10 mouse cellular contexts compared by ENCODE assay signal in the genomic region with DNA sequence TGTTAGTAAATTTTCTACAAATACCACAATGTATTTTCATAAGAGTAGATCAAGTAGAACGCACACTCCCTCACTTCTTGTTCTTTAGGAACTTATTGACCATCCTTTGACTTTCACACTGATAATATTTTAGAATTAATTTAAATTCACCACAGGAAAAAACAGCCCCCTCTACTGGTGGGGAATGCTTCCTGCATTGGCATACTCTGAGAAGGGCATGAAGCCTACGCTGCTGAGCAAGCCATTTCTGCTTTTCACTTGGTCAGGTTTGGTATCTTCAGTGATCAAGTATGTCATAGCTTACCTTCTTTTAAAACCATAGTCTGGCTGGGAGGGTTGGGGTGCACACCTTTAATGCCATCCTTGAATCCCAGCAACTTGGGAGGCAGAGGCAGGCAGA. TPM values are rescaled to one million over a fixed set of nuclear protein-coding genes. Genes with fewer than 3 reads are reported as not detected.
A peak's percentile ranks its signal among the peaks of the same experiment; 100 is the strongest.
DNase-seq lines count a peak whose midpoint lies in the region; ATAC-seq and TF ChIP-seq lines count a peak whose summit lies in the region.
"Had no signal": no experiment of that assay in that cellular context is flagged by ENCODE, and none has a peak within 500 bp of the region (broad histone marks: within the 10 kb centered on the region; RNA-seq: fewer than 3 reads in every experiment).

No protein-coding gene starts in this region.

- 0 out of 2 replicates have a peak, but pooled peaks cover 2% of the 10 kb centered on the region for H3K4me1 ChIP-seq in hindbrain, embryonic 11.5 days (replicated peaks; ENCODE audit: control insufficient read depth, insufficient read depth, low read length)
- peaks cover 14% of the 10 kb centered on the region for H3K4me1 ChIP-seq in hindbrain, embryonic 16.5 days (ENCODE audit: control insufficient read depth, insufficient read depth, low read depth, low read length)
- H3K4me1 ChIP-seq in thymus, adult 2 months (replicated peaks; ENCODE audit: control insufficient read depth, insufficient read depth, low read length) = peaks cover 5% of the 10 kb centered on the region; the same call in 1 of the 2 replicates
- no peaks in the 10 kb centered on the region for H3K4me1 ChIP-seq in bone marrow, adult 2 months (ENCODE audit: control insufficient read depth, insufficient read depth, low read length)
- H3K4me1 ChIP-seq in embryonic facial prominence, embryonic 10.5 days = peaks cover 15% of the 10 kb centered on the region
- no peaks in the 10 kb centered on the region for H3K4me1 ChIP-seq in intestine, embryonic 15.5 days (replicated peaks)

- DNase-seq in hindbrain, embryonic 11.5 days (ENCODE audit: low spot score) = peak; percentile 44
- peak; percentile 10 for DNase-seq in thymus, postnatal 0 days (ENCODE audit: low spot score)
- DNase-seq in thymus, adult 2 months = no peak
- peak; percentile 71 for DNase-seq in splenic B cell, adult 2 months (ENCODE audit: low read depth, low spot score)
- DNase-seq in embryonic facial prominence, embryonic 10.5 days (ENCODE audit: low spot score) = no peak

- WGBS in hindbrain, embryonic 11.5 days = 90% methylated on average over 2 of the region's 2 CpGs
- 90% methylated on average over 2 of the region's 2 CpGs for WGBS in hindbrain, embryonic 16.5 days
- WGBS in thymus, adult 2 months = 77% methylated on average over 2 of the region's 2 CpGs
- 69% methylated on average over 2 of the region's 2 CpGs for WGBS in bone marrow, adult 2 months
- WGBS in embryonic facial prominence, embryonic 10.5 days = 92% methylated on average over 2 of the region's 2 CpGs
- 97% methylated on average over 2 of the region's 2 CpGs for WGBS in intestine, embryonic 15.5 days

- no peak overlapping the region for H3K27ac ChIP-seq in hindbrain, embryonic 11.5 days (ENCODE audit: low read depth, low read length)
- no peak overlapping the region for H3K27ac ChIP-seq in hindbrain, embryonic 16.5 days (ENCODE audit: low read depth, low read length)
- no peak overlapping the region for H3K27ac ChIP-seq in thymus, adult 2 months (ENCODE audit: control insufficient read depth, insufficient read depth, low read length)
- H3K27ac ChIP-seq in bone marrow, adult 2 months (ENCODE audit: control insufficient read depth, insufficient read depth, low read depth, low read length, poor library complexity) = no peak overlapping the region
- H3K27ac ChIP-seq in embryonic facial prominence, embryonic 10.5 days (replicated peaks) = no peak overlapping the region
- H3K27ac ChIP-seq in intestine, embryonic 15.5 days = no peak overlapping the region
- H3K27ac ChIP-seq: midbrain, embryonic 12.5 days had no signal

- TF ChIP-seq POLR2A in thymus, adult 2 months (IDR thresholded peaks at IDR 0.05; ENCODE audit: control insufficient read depth, extremely low read depth, insufficient read depth, low read length, poor library complexity) = no peak
- no peak for TF ChIP-seq POLR2A in bone marrow, adult 2 months (IDR thresholded peaks at IDR 0.05; ENCODE audit: borderline replicate concordance, control insufficient read depth, low read depth, low read length)

- no peaks in the 10 kb centered on the region for H3K27me3 ChIP-seq in hindbrain, embryonic 11.5 days (ENCODE audit: control insufficient read depth, insufficient read depth, low read length)
- H3K27me3 ChIP-seq in hindbrain, embryonic 16.5 days (replicated peaks; ENCODE audit: control insufficient read depth, insufficient read depth, low read length) = no peaks in the 10 kb centered on the region
- H3K27me3 ChIP-seq in thymus, adult 2 months (ENCODE audit: control insufficient read depth, insufficient read depth, low read length) = peaks cover 3% of the 10 kb centered on the region; the same call in 1 of the 2 replicates
- peaks cover 7% of the 10 kb centered on the region; the same call in 1 of the 2 replicates for H3K27me3 ChIP-seq in splenic B cell, adult 2 months (ENCODE audit: control insufficient read depth, insufficient read depth, low read length, poor library complexity, severe bottlenecking)
- H3K27me3 ChIP-seq in embryonic facial prominence, embryonic 10.5 days (replicated peaks; ENCODE audit: low read depth, poor library complexity, severe bottlenecking) = no peaks in the 10 kb centered on the region
- no peaks in the 10 kb centered on the region for H3K27me3 ChIP-seq in intestine, embryonic 15.5 days (replicated peaks)
- H3K27me3 ChIP-seq: midbrain, embryonic 12.5 days had no signal

- no peak for TF ChIP-seq CTCF in thymus, adult 2 months (IDR thresholded peaks at IDR 0.05; ENCODE audit: borderline replicate concordance, control insufficient read depth, extremely low read depth, insufficient read depth, low read length, poor library complexity)
- TF ChIP-seq CTCF in bone marrow, adult 2 months (IDR thresholded peaks at IDR 0.05; ENCODE audit: control insufficient read depth, insufficient read depth, low read length) = peak; percentile 36

- no peak overlapping the region for H3K9ac ChIP-seq in hindbrain, embryonic 11.5 days (ENCODE audit: low read depth, low read length)
- H3K9ac ChIP-seq in hindbrain, embryonic 16.5 days (ENCODE audit: low read depth, low read length) = no peak overlapping the region
- no peak overlapping the region for H3K9ac ChIP-seq in intestine, embryonic 15.5 days
- H3K9ac ChIP-seq: midbrain, embryonic 12.5 days had no signal

- H3K9me3 ChIP-seq in hindbrain, embryonic 11.5 days (ENCODE audit: control insufficient read depth, low read length) = no peaks in the 10 kb centered on the region
- H3K9me3 ChIP-seq in hindbrain, embryonic 16.5 days (ENCODE audit: control insufficient read depth, low read length) = no peaks in the 10 kb centered on the region
- H3K9me3 ChIP-seq in embryonic facial prominence, embryonic 10.5 days = no peaks in the 10 kb centered on the region
- H3K9me3 ChIP-seq in intestine, embryonic 15.5 days = no peaks in the 10 kb centered on the region
- H3K9me3 ChIP-seq: midbrain, embryonic 12.5 days had no signal

- H3K36me3 ChIP-seq in hindbrain, embryonic 11.5 days (ENCODE audit: control insufficient read depth, insufficient read depth, low read length) = no peaks in the 10 kb centered on the region
- H3K36me3 ChIP-seq in hindbrain, embryonic 16.5 days (ENCODE audit: control insufficient read depth, insufficient read depth, low read length) = no peaks in the 10 kb centered on the region
- no peaks in the 10 kb centered on the region for H3K36me3 ChIP-seq in thymus, adult 2 months (ENCODE audit: control insufficient read depth, insufficient read depth, low read length)
- no peaks in the 10 kb centered on the region for H3K36me3 ChIP-seq in splenic B cell, adult 2 months (ENCODE audit: control insufficient read depth, insufficient read depth, low read length, poor library complexity, severe bottlenecking)
- no peaks in the 10 kb centered on the region for H3K36me3 ChIP-seq in embryonic facial prominence, embryonic 10.5 days (replicated peaks)
- H3K36me3 ChIP-seq in intestine, embryonic 15.5 days = no peaks in the 10 kb centered on the region
- H3K36me3 ChIP-seq: midbrain, embryonic 12.5 days had no signal

- H3K4me2 ChIP-seq in hindbrain, embryonic 11.5 days (replicated peaks; ENCODE audit: low read depth, low read length) = no peak overlapping the region
- no peak overlapping the region for H3K4me2 ChIP-seq in hindbrain, embryonic 16.5 days (ENCODE audit: low read length)
- H3K4me2 ChIP-seq in intestine, embryonic 15.5 days (replicated peaks) = no peak overlapping the region
- H3K4me2 ChIP-seq: midbrain, embryonic 12.5 days had no signal

- no peak overlapping the region for H3K4me3 ChIP-seq in hindbrain, embryonic 11.5 days (ENCODE audit: low read depth, low read length)
- H3K4me3 ChIP-seq in hindbrain, embryonic 16.5 days (ENCODE audit: low read length) = no peak overlapping the region
- no peak overlapping the region for H3K4me3 ChIP-seq in thymus, adult 2 months (ENCODE audit: control insufficient read depth, insufficient read depth, low read length)
- H3K4me3 ChIP-seq in bone marrow, adult 2 months (replicated peaks; ENCODE audit: control insufficient read depth, low read depth, low read length) = no peak overlapping the region
- no peak overlapping the region for H3K4me3 ChIP-seq in embryonic facial prominence, embryonic 10.5 days
- H3K4me3 ChIP-seq in intestine, embryonic 15.5 days (replicated peaks) = no peak overlapping the region
- H3K4me3 ChIP-seq: erythroblast, embryonic 14.5 days; midbrain, embryonic 12.5 days had no signal

- ATAC-seq in hindbrain, embryonic 11.5 days (ENCODE audit: low FRiP score) = no peak
- no peak for ATAC-seq in hindbrain, embryonic 16.5 days
- no peak for ATAC-seq in intestine, embryonic 15.5 days

RNA-seq across cellular contexts. Expression of a gene that starts 3.7 kb away (rescaled TPM):
- 6.3 and 8.5 TPM in 2 replicates for polyA plus RNA-seq in hindbrain, embryonic 11.5 days (2014; fragmentation: Nextera tagmentation; extraction: Ambion mirVana)
- polyA plus RNA-seq in hindbrain, embryonic 16.5 days (2015; fragmentation: Nextera tagmentation; extraction: Ambion mirVana) = 6.9 and 7.2 TPM in 2 replicates
- polyA plus RNA-seq in thymus, postnatal 0 days (2015; fragmentation: Nextera tagmentation; extraction: Ambion mirVana) = 0.56 and 0.90 TPM in 2 replicates
- polyA plus RNA-seq in thymus, adult 2 months (2012; rRNA removed) = 0.86 and 1.3 TPM in 2 replicates
- not detected in 2 replicates for polyA plus RNA-seq in bone marrow, adult 2 months (2011; ENCODE audit: insufficient read depth, insufficient read length, low replicate concordance, missing spikeins)
- polyA plus RNA-seq in embryonic facial prominence, embryonic 10.5 days (2016; fragmentation: Nextera tagmentation; extraction: Ambion mirVana) = 1.9 and 2.2 TPM in 2 replicates
- 1.3 and 2.2 TPM in 2 replicates for polyA plus RNA-seq in intestine, embryonic 15.5 days (2015; fragmentation: Nextera tagmentation; extraction: Ambion mirVana)
- polyA plus RNA-seq: erythroblast, embryonic 14.5 days had no signal

RNA-seq across cellular contexts. Expression of a gene that starts 4.6 kb away (rescaled TPM):
- polyA plus RNA-seq in hindbrain, embryonic 11.5 days (2014; fragmentation: Nextera tagmentation; extraction: Ambion mirVana) = 12.8 and 14.8 TPM in 2 replicates
- polyA plus RNA-seq in hindbrain, embryonic 16.5 days (2015; fragmentation: Nextera tagmentation; extraction: Ambion mirVana) = 16.2 and 16.5 TPM in 2 replicates
- polyA plus RNA-seq in thymus, postnatal 0 days (2015; fragmentation: Nextera tagmentation; extraction: Ambion mirVana) = 1.2 and 1.4 TPM in 2 replicates
- 11.9 and 12.6 TPM in 2 replicates for polyA plus RNA-seq in thymus, adult 2 months (2012; rRNA removed)
- 2.2 and 3.6 TPM in 2 replicates for polyA plus RNA-seq in bone marrow, adult 2 months (2011; ENCODE audit: insufficient read depth, insufficient read length, low replicate concordance, missing spikeins)
- 3.3 and 3.8 TPM in 2 replicates for polyA plus RNA-seq in embryonic facial prominence, embryonic 10.5 days (2016; fragmentation: Nextera tagmentation; extraction: Ambion mirVana)
- polyA plus RNA-seq in intestine, embryonic 15.5 days (2015; fragmentation: Nextera tagmentation; extraction: Ambion mirVana) = 2.6 TPM in 2 replicates
- polyA plus RNA-seq: erythroblast, embryonic 14.5 days had no signal

Comparison
In these comparisons a context has a peak if more than half of its experiments do, and no peak if none do; other contexts are left out.
1. DNase-seq: peak in hindbrain, embryonic 11.5 days (single experiment), thymus, postnatal 0 days (single experiment) and splenic B cell, adult 2 months (single experiment); none in thymus, adult 2 months (single experiment) and embryonic facial prominence, embryonic 10.5 days (single experiment).